Mouse (Mus musculus): Measurements from ENCODE around the gene Gm5039.
"Not testable (repeated sequence)": the region's sequence is repeated elsewhere in the genome, so short reads cannot be mapped to it uniquely, and the experiment has no call there.

DNA sequence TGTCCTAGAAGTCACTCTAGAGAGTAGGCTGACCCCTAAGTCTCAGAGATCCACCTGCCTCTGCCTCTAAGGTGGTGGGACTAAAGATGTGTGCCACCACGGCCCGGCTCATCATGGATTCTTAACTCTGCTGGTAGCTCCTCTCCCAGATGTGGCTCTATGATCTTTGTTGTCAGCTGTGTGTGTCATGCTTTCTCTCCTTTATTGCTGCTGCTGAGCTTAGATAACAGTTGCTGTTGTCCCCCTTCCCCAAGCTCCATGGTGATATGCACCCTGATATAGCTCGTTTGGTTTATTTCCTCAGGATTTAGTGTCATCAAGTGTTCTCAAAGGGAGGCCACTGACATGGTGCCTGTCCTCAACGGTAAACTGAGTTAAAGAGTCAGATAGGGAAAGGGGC, 45.9 kb upstream of the Gm5039 start:
- TF ChIP-seq CTCF (IDR thresholded peaks at IDR 0.05; ENCODE audit: insufficient read depth, low read length); POLR2A (IDR thresholded peaks at IDR 0.05; ENCODE audit: borderline replicate concordance, extremely low read depth, low read depth, low read length): not testable (repeated sequence)

Measured in lung, adult 2 months (tissue).